In genomic region chr5:100109543-100110282, GRCm38 (mm10) we compare ENCODE assay signal across 10 mouse cellular contexts. TPM values are rescaled to one million over a fixed set of nuclear protein-coding genes. Genes with fewer than 3 reads are reported as not detected.
DNase-seq lines count a peak whose midpoint lies in the region; TF ChIP-seq lines count a peak whose summit lies in the region.
"Had no signal": no experiment of that assay in that cellular context is flagged by ENCODE, and none has a peak within 500 bp of the region (broad histone marks: within the 10 kb centered on the region; RNA-seq: fewer than 3 reads in every experiment).

No protein-coding gene starts in this region.

- DNase-seq in layer of hippocampus, adult 2 months (ENCODE audit: low spot score in 2 of 2) = peak in 1 of 2 experiments; percentile 19
- DNase-seq in layer of hippocampus, postnatal 10 days (ENCODE audit: low spot score in 2 of 2) = no peak
- DNase-seq in adrenal gland, postnatal 10 days = peak; percentile 53
- peak; percentile 22 to 27 for DNase-seq in cerebellum, postnatal 25 days
- DNase-seq in kidney, postnatal 4 days = peak; percentile 63 to 71
- DNase-seq in urinary bladder, postnatal 10 days (ENCODE audit: low spot score) = no peak
- DNase-seq in urinary bladder, postnatal 36 days (ENCODE audit: low spot score in 2 of 2) = no peak
- DNase-seq: embryo, embryonic 11 days; thymus, postnatal 36 days had no signal

- no peak for TF ChIP-seq CTCF in layer of hippocampus, adult 2 months (conservative IDR thresholded peaks at IDR 0.05)

- peak overlapping the region; percentile 88 for H3K27ac ChIP-seq in layer of hippocampus, adult 2 months
- H3K27ac ChIP-seq: heart, embryonic 13.5 days had no signal

- H3K4me3 ChIP-seq in layer of hippocampus, adult 2 months = no peak overlapping the region
- H3K4me3 ChIP-seq: heart, embryonic 13.5 days had no signal

RNA-seq across cellular contexts. Expression of gene Tmem150c, which starts 49.9 kb away (rescaled TPM):
- total RNA-seq in layer of hippocampus, adult 2 months (2021) = 10 to 100 TPM; 79.7 to 88.9 TPM
- total RNA-seq in layer of hippocampus, postnatal 10 days (2021) = 10 to 100 TPM; 69.3 to 71.6 TPM
- total RNA-seq in adrenal gland, postnatal 10 days (2021) = 10 to 100 TPM; 12.9 to 18.4 TPM

Comparison
In these comparisons a context has a peak if more than half of its experiments do, and no peak if none do; other contexts are left out.
1. DNase-seq: peak in adrenal gland, postnatal 10 days (single experiment), cerebellum, postnatal 25 days (2 of 2) and kidney, postnatal 4 days (2 of 2); none in layer of hippocampus, postnatal 10 days (0 of 2), urinary bladder, postnatal 10 days (single experiment) and urinary bladder, postnatal 36 days (0 of 2).